Mouse (Mus musculus) liver, postnatal 0 days (tissue): ENCODE measurements around the gene Tcfl5. TPM values are rescaled to one million over a fixed set of nuclear protein-coding genes. Genes with fewer than 3 reads are reported as not detected.

Experiments used
- ATAC-seq: fragments of 200-750 bp; cut with Nextera tagmentation; 2 replicates; pipeline ENCODE4 v1.8.0; 2017; ENCODE audit warnings: mild to moderate bottlenecking, moderate library complexity
- DNase-seq: peaks from one replicate; pipeline ENCODE4 v3.0.0-alpha.2; 2016
- H3K27ac ChIP-seq: fragments of 300-500 bp; sonication (generic); 2 replicates; pipeline ENCODE4 v1.5.1; 2014; ENCODE audit warnings: antibody characterized with exemption, moderate library complexity, mild to moderate bottlenecking, low read depth
- H3K27me3 ChIP-seq: fragments of 300-500 bp; sonication (generic); 2 replicates; pipeline ENCODE4 v1.6.1; 2014; ENCODE audit warnings: low read length, control low read depth, mixed read lengths; ENCODE audit not compliant: insufficient read depth
- H3K36me3 ChIP-seq: fragments of 300-500 bp; sonication (generic); replicated peaks from 2 replicates; pipeline ENCODE4 v1.6.1; 2014; ENCODE audit warnings: mild to moderate bottlenecking, control low read depth, low read length, moderate library complexity, mixed read lengths; ENCODE audit not compliant: insufficient read depth
- H3K4me1 ChIP-seq: fragments of 300-500 bp; sonication (generic); 2 replicates; pipeline ENCODE4 v1.6.1; 2014; ENCODE audit warnings: antibody characterized with exemption, mild to moderate bottlenecking, control low read depth; ENCODE audit not compliant: insufficient read depth
- H3K4me2 ChIP-seq: fragments of 300-500 bp; sonication (generic); 2 replicates; pipeline ENCODE4 v1.6.1; 2014; ENCODE audit warnings: low read depth, mild to moderate bottlenecking, low read length, moderate library complexity, mixed read lengths
- H3K4me3 ChIP-seq: fragments of 300-500 bp; sonication (generic); 2 replicates; pipeline ENCODE4 v1.5.1; 2014; ENCODE audit warnings: low read depth, low read length
- H3K9ac ChIP-seq: fragments of 300-500 bp; sonication (generic); replicated peaks from 2 replicates; pipeline ENCODE4 v1.6.1; 2014; ENCODE audit warnings: mild to moderate bottlenecking, moderate library complexity
- H3K9me3 ChIP-seq: fragments of 300-500 bp; sonication (generic); 2 replicates; pipeline ENCODE4 v1.6.1; 2016; ENCODE audit warnings: mild to moderate bottlenecking, control low read depth, low read length, mixed read lengths
- CTCF ChIP-seq: sonication (generic); IDR thresholded peaks from 2 replicates; pipeline ENCODE4 v1.5.1; 2016; ENCODE audit warnings: antibody characterized with exemption, low read depth
- EP300 ChIP-seq: IDR thresholded peaks from 2 replicates; pipeline ENCODE4 v1.6.1; 2016; ENCODE audit warnings: antibody characterized with exemption, low read depth, mild to moderate bottlenecking
- WGBS: fragments of 180-500 bp; shearing (Covaris S2); extraction: QIAGEN DNeasy Blood & Tissue Kit; methylation state at CpG from one replicate; pipeline ENCODE4 v1.1.7; 2014; ENCODE audit not compliant: insufficient replicate concordance; 5-methylcytosine and 5-hydroxymethylcytosine counted together
- polyA plus RNA-seq: library from polyadenylated mRNA; unstranded; fragments of >200 nt; fragmentation: Nextera tagmentation; extraction: Ambion mirVana; gene quantifications from 2 replicates; pipeline ENCODE4 v1.2.1, GENCODE M21; 2015

Tcfl5 gene
- not detected in 2 replicates for polyA plus RNA-seq

DNA sequence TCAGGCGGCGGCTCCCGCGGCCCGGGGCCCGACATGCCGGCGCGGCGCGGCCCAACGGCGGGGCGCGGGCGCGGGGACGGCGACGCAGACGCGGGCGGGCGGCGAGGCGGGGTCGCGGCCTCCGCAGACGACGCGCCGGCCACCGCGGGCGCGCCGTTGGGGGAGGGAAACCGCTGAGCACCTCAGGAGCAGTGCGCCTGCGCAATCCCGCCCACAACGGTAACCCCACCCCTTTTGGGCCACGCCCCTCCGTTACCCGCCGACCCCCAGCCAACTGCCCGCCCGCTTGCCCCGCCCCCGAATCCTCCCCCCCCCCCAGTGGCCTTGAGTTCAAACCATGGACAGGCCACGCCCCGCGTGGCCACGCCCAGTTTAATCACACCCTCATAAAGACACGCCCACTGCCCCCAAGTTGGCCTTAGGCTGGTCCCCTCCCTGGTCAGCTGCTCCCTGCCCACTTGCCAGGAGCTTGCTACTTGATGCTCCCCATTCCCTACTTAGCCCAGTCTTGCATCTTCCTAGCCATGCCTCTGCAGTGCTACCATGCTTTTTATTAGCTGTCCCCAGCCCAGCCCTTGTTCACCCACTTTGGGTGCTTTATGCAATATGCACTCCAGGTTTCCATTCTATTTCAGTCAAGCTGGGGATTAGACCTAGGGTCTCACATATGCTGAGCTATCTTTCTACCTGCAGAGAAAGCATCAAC, at the start of gene Tcfl5:
Tcfl5 (minus strand) TSS at position 154 of the 706 bp plus-strand sequence.
- Histone ChIP-seq H3K36me3 (no peaks in the 10 kb centered on the region), H3K4me3 (peak within 1 kb of the TSS; percentile 4; the same call in 1 of the 2 replicates), H3K4me1 (no peaks in the 10 kb centered on the region), H3K9ac (no peak within 1 kb of the TSS), H3K27ac (no peak within 1 kb of the TSS), H3K9me3 (peaks cover 14% of the 10 kb centered on the region), H3K27me3 (peaks cover 28% of the 10 kb centered on the region), H3K4me2 (peak within 1 kb of the TSS; percentile 18)
- no peak for ATAC-seq
- WGBS = 14% methylated on average over 17 of the region's 56 CpGs
- no peak for TF ChIP-seq EP300
- TF ChIP-seq CTCF = no peak
- DNase-seq = peak; percentile 28

- ATAC-seq (no peak), DNase-seq (no peak)
- Histone ChIP-seq H3K27me3 (no peaks in the 10 kb centered on the region), H3K4me3 (no peak overlapping the region), H3K9me3 (no peaks in the 10 kb centered on the region), H3K27ac (no peak overlapping the region), H3K9ac (no peak overlapping the region), H3K36me3 (peaks cover 59% of the 10 kb centered on the region), H3K4me2 (no peak overlapping the region), H3K4me1 (no peaks in the 10 kb centered on the region)
- no peak for TF ChIP-seq EP300
- no peak for TF ChIP-seq CTCF
- WGBS = 71% methylated on average over 5 of the region's 5 CpGs
Observed at GRCm38 (mm10) chr2:180689841-180690240, 47.3 kb upstream of the Tcfl5 start.

- H3K27ac ChIP-seq = no peak overlapping the region
- no peak overlapping the region for H3K4me3 ChIP-seq
- no peak for DNase-seq
- WGBS = 65% methylated on average over 4 of the region's 4 CpGs
- 0 out of 2 replicates have a peak, but pooled peaks have one; percentile 33 for ATAC-seq
- H3K36me3 ChIP-seq = peaks cover 87% of the 10 kb centered on the region
- H3K9me3 ChIP-seq = no peaks in the 10 kb centered on the region
- TF ChIP-seq EP300 (no peak; the same call in 1 of the 2 replicates), CTCF (no peak)
- 0 out of 2 replicates have a peak, but pooled peaks cover 2% of the 10 kb centered on the region for H3K4me1 ChIP-seq
- no peaks in the 10 kb centered on the region for H3K27me3 ChIP-seq
- no peak overlapping the region for H3K9ac ChIP-seq
- H3K4me2 ChIP-seq = no peak overlapping the region
Observed at GRCm38 (mm10) chr2:180684031-180684430, 41.5 kb upstream of the Tcfl5 start.

- ATAC-seq (peak; percentile 64), DNase-seq (no peak)
- no peak overlapping the region for H3K9ac ChIP-seq
- H3K4me2 ChIP-seq = no peak overlapping the region
- peaks cover 82% of the 10 kb centered on the region for H3K36me3 ChIP-seq
- no peaks in the 10 kb centered on the region for H3K9me3 ChIP-seq
- WGBS = 67% methylated on average over 2 of the region's 2 CpGs
- H3K4me1 ChIP-seq = 0 out of 2 replicates have a peak, but pooled peaks cover 3% of the 10 kb centered on the region
- TF ChIP-seq CTCF (no peak), EP300 (no peak)
- H3K4me3 ChIP-seq = no peak overlapping the region
- H3K27me3 ChIP-seq = no peaks in the 10 kb centered on the region
- no peak overlapping the region for H3K27ac ChIP-seq
Observed at GRCm38 (mm10) chr2:180683524-180683923, 41.0 kb upstream of the Tcfl5 start.

- ATAC-seq (no peak), DNase-seq (no peak)
- Histone ChIP-seq H3K4me3 (no peak overlapping the region), H3K9me3 (no peaks in the 10 kb centered on the region), H3K27me3 (no peaks in the 10 kb centered on the region), H3K4me2 (no peak overlapping the region), H3K4me1 (peaks cover 3% of the 10 kb centered on the region; the same call in 1 of the 2 replicates), H3K27ac (no peak overlapping the region), H3K9ac (no peak overlapping the region), H3K36me3 (peaks cover 59% of the 10 kb centered on the region)
- 55% methylated on average over 2 of the region's 2 CpGs for WGBS
- TF ChIP-seq EP300 (no peak), CTCF (no peak)
Observed at GRCm38 (mm10) chr2:180681225-180681624, 38.7 kb upstream of the Tcfl5 start.

DNA sequence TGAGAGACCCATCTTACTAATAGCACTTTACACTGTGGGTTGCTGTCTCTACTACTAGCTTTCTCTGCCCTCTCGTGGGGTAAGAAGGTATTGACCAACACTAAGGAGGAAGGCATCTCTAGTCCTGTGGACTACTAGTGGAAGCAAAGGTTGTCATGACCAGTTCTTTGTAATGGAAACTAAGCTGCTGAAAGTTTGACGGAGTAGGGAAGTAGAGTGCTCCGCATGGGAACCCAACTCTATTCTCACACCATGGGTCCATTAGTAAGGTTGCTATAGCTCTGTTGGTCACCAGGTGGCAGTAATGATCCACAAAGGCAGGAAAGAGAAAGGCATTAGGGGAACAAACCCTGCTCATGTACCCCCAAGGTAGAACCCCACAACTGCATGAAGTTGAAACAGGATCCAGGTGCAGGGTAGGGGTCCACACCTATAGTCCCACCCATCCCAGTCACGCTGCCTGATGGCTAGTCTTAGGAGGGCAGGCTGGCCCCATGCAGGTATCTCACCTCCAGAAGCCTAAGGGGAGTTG, 36.2 kb upstream of the Tcfl5 start:
- no peaks in the 10 kb centered on the region for H3K9me3 ChIP-seq
- H3K4me2 ChIP-seq = no peak overlapping the region
- peak overlapping the region; percentile 13; the same call in 1 of the 2 replicates for H3K27ac ChIP-seq
- WGBS = 17% methylated on average over 4 of the region's 4 CpGs
- peak; percentile 58 for ATAC-seq
- H3K36me3 ChIP-seq = peaks cover 54% of the 10 kb centered on the region
- H3K27me3 ChIP-seq = no peaks in the 10 kb centered on the region
- DNase-seq = peak; percentile 75
- H3K4me1 ChIP-seq = peaks cover 3% of the 10 kb centered on the region; the same call in 1 of the 2 replicates
- H3K4me3 ChIP-seq = no peak overlapping the region
- peak; percentile 92 for TF ChIP-seq CTCF
- no peak for TF ChIP-seq EP300
- no peak overlapping the region for H3K9ac ChIP-seq
